Mouse (Mus musculus) ES-E14 (cell line): ENCODE data around the gene Acadsb. TPM values are rescaled to one million over a fixed set of nuclear protein-coding genes. Genes with fewer than 3 reads are reported as not detected.

ENCODE experiments used
- DNase-seq: peaks from one replicate; pipeline ENCODE4 v3.0.0-alpha.2; 2013; ENCODE audit warnings: low read depth, low spot score
- H3K27ac ChIP-seq: 2 replicates; pipeline ENCODE4 v1.5.1; 2012; ENCODE audit warnings: low read depth, mild to moderate bottlenecking, low read length, moderate library complexity, mixed read lengths; ENCODE audit not compliant: poor library complexity, insufficient read depth, severe bottlenecking
- H3K36me3 ChIP-seq: 2 replicates; pipeline ENCODE4 v1.6.1; 2012; ENCODE audit warnings: mild to moderate bottlenecking, low read length, moderate library complexity, mixed read lengths; ENCODE audit not compliant: control insufficient read depth, poor library complexity, insufficient read depth, severe bottlenecking
- H3K4me1 ChIP-seq, 2 experiments: fragments of 150-350 bp in 1 of 2; sonication (generic) in 1 of 2; 2 replicates each; pipeline ENCODE4 v1.6.1; 2012; ENCODE audit warnings: low read length in 2 of 2, mild to moderate bottlenecking in 1 of 2, mixed read lengths in 1 of 2; ENCODE audit not compliant: control insufficient read depth in 2 of 2, insufficient read depth in 2 of 2, poor library complexity in 1 of 2
- H3K4me3 ChIP-seq, 2 experiments: fragments of 150-350 bp in 1 of 2; sonication (generic) in 1 of 2; 2 replicates each; pipeline ENCODE4 v1.5.1; 2012; ENCODE audit warnings: low read length in 2 of 2, low read depth in 1 of 2, mild to moderate bottlenecking in 1 of 2, mixed read lengths in 1 of 2; ENCODE audit not compliant: insufficient read depth in 1 of 2, poor library complexity in 1 of 2, severe bottlenecking in 1 of 2
- H3K9ac ChIP-seq: 2 replicates; pipeline ENCODE4 v1.6.1; 2012; ENCODE audit warnings: low read depth, mild to moderate bottlenecking, low read length, mixed read lengths; ENCODE audit not compliant: poor library complexity, insufficient read depth, severe bottlenecking
- H3K9me3 ChIP-seq: fragments of 150-350 bp; sonication (generic); 2 replicates; pipeline ENCODE4 v1.6.1; 2012; ENCODE audit warnings: low read depth, mild to moderate bottlenecking, low read length; ENCODE audit not compliant: control insufficient read depth, insufficient read depth
- CHD2 ChIP-seq: IDR thresholded peaks from 2 replicates; pipeline ENCODE4 v1.6.1; 2014; ENCODE audit warnings: mild to moderate bottlenecking, low read depth, low read length, inconsistent platforms
- HCFC1 ChIP-seq: IDR thresholded peaks from 2 replicates; pipeline ENCODE4 v1.6.1; 2012; ENCODE audit warnings: low read length, inconsistent platforms, borderline replicate concordance; ENCODE audit not compliant: insufficient read depth
- MAFK ChIP-seq: IDR thresholded peaks from 2 replicates; pipeline ENCODE4 v1.6.1; 2014; ENCODE audit warnings: mild to moderate bottlenecking, low read depth, low read length, inconsistent platforms; ENCODE audit not compliant: insufficient read depth
- ZC3H11A ChIP-seq: IDR thresholded peaks from 2 replicates; pipeline ENCODE4 v1.6.1; 2012; ENCODE audit warnings: low read depth, mild to moderate bottlenecking, inconsistent platforms, low read length, borderline replicate concordance
- ZNF384 ChIP-seq: IDR thresholded peaks from 2 replicates; pipeline ENCODE4 v1.6.1; 2012; ENCODE audit warnings: low read depth, low read length, inconsistent platforms
- in situ Hi-C, 2 experiments: fragments of 600-800 bp; cut with MboI; formaldehyde crosslinking; loops; one replicate each; pipeline ENCODE4 v1.15.1; 2025; ENCODE audit warnings: low sequenced_read_pairs in 2 of 2, inconsistent platforms in 1 of 2; ENCODE audit not compliant: unreplicated experiment in 2 of 2
- total RNA-seq: library from RNA; depleted of rRNA; stranded (reverse); fragments of 300-350 nt; gene quantifications from 2 replicates; pipeline ENCODE4 v1.2.3, GENCODE M21; 2012; rRNA removed

Gene Acadsb
- total RNA-seq: 11.8 and 22.4 TPM in 2 replicates

DNA sequence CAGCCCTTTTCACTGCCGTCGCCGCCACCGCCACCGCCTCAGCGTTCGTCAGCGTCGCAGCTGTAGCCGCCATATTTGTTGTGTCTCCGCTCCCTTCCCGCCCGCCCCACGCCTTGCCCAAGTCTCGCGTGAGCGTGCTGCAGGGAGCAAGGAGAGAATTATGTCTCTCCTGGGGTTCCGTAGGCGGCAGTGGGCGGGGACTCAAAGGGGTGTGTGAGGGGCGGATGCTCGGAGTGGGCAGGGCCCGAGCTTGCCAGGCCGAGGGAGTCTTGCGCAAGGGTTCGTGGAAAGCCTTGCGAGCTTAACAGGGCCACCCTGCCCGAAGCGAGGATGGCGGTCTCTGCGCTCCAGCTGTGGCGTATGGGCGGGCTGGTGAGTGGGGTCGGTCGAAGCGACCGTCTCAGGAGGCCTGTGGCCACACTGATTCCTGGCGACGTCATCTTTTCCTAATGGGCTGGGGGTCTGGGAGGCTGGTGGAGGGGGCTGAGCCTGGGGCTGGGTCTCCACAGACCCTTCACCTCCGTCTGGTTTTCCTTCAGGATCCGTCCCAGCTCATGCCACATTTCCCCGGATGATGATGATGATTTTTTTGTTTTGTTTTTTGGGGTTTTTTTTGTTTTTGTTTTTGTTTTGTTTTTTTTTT, at the start of gene Acadsb, which contains the start of gene Ikzf5:
Acadsb (plus strand) TSS at position 186 of the 643 bp plus-strand sequence.
Ikzf5 (minus strand) TSS at position 106 of the 643 bp plus-strand sequence.
- Histone ChIP-seq H3K36me3 (no peaks in the 10 kb centered on the region), H3K4me1 (peaks cover 0 to 7% of the 10 kb centered on the region in 2 experiments; a peak in 1 of 4 replicates), H3K27ac (no peak within 1 kb of the TSS), H3K4me3 (peak within 1 kb of the TSS; percentile 94), H3K9ac (peak within 1 kb of the TSS; percentile 95), H3K9me3 (no peaks in the 10 kb centered on the region)
- DNase-seq: peak; percentile 97
- peak; percentile 97 for TF ChIP-seq CHD2
- peak; percentile 73 for TF ChIP-seq HCFC1
- TF ChIP-seq MAFK: no peak
- peak; percentile 25; the same call in 1 of the 2 replicates for TF ChIP-seq ZC3H11A
- in situ Hi-C loops: no loop called here

DNA sequence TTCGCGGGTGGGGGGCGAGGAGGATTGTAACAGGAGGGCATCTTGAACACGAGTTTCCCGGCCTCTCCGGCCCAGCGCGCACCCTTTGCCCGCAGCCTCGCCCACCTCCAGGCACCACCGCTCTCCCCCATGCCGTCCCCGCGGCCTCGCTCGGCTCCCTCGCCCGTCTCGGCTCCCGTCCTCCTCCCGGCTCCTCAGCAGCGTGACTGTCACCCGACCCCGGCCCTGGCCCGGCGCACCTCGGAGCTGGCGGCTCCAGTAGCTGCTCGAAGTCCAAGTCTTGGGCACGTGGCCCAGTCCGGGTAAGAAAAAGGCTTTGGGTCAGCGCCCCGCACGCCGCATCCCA, 48.2 kb upstream of the Acadsb start:
- H3K27ac ChIP-seq: 0 out of 2 replicates have a peak overlapping the region, but pooled peaks have one; percentile 45
- peaks cover 11% of the 10 kb centered on the region for H3K36me3 ChIP-seq
- no peaks in the 10 kb centered on the region for H3K9me3 ChIP-seq
- no peak for DNase-seq
- H3K4me3 ChIP-seq: peak overlapping the region; percentile 75 to 92
- H3K4me1 ChIP-seq: peaks cover 2 to 9% of the 10 kb centered on the region in 2 experiments; a peak in 2 of 4 replicates
- H3K9ac ChIP-seq: peak overlapping the region; percentile 96
- in situ Hi-C loops: no loop called here
- TF ChIP-seq MAFK (no peak), ZNF384 (no peak), ZC3H11A (no peak), HCFC1 (no peak), CHD2 (no peak)

DNA sequence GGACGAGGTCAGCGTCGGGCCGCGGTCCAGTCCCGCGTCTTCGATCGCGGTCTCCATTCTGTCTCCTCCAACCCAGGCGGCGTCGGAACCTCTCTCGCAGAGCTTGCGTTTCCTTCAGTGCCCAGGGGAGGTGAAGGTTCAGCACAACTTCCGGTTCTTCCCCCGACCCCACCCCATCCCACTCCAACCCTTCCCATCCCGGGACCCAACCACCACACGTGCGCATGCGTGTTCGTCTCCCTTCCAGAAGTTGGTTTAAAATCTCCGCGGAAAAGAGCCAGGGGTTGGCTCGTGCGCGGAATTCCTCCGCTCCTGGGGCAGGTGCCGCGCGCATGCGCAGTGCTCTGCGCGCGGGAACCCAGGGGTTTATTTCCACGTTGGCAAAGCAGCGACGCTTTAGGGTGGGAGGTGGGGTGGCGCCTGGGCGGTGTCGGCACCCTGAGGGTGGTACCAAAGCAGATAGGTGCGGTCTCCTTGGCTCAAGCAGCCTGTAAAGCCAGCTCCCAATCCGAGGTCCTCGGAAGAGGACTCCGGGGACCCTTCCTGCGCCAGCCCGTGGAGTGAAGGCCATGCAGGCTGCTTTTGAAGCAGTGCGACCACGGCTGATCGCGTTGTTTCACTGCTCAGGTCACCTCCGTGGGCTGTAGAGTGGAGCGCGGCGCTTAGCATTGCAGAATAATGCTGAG, 47.6 kb upstream of the Acadsb start, which contains the start of gene 2310057M21Rik:
2310057M21Rik (minus strand) TSS at position 145 of the 686 bp plus-strand sequence.
- peaks cover 8% of the 10 kb centered on the region for H3K36me3 ChIP-seq
- in situ Hi-C loops: no loop called here
- peaks cover 2 to 9% of the 10 kb centered on the region in 2 experiments; a peak in 2 of 4 replicates for H3K4me1 ChIP-seq
- peak within 1 kb of the TSS; percentile 75 to 92 for H3K4me3 ChIP-seq
- no peaks in the 10 kb centered on the region for H3K9me3 ChIP-seq
- peak within 1 kb of the TSS; percentile 96 for H3K9ac ChIP-seq
- TF ChIP-seq HCFC1 (peak; percentile 81), ZC3H11A (no peak)
- H3K27ac ChIP-seq: peak within 1 kb of the TSS; percentile 64
- peak; percentile 99 for DNase-seq

DNA sequence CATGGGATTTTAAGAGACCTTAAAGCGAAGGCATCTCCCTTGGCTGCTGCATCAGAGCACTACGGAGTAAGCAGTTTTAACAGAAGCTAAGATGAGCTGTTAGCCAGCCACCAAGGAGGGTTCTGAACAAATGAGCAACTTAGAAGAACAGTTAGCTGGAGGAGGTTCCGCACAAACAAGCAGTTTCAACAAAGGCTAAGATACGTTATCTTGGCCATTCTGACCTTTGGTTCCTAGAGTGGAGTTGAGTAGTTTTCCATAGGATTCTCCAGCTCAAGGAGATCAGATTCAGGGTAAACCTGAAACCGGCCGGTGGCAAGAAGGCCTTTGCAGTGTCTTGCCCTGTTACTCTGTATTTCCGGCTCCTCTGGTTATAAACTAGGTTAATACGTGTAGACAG, 46.3 kb upstream of the Acadsb start:
- H3K36me3 ChIP-seq: peaks cover 2% of the 10 kb centered on the region
- H3K9ac ChIP-seq: no peak overlapping the region
- no peaks in the 10 kb centered on the region for H3K9me3 ChIP-seq
- H3K4me3 ChIP-seq: no peak overlapping the region
- no peak for TF ChIP-seq ZC3H11A
- in situ Hi-C loops: no loop called here
- peaks cover 2 to 9% of the 10 kb centered on the region in 2 experiments; a peak in 2 of 4 replicates for H3K4me1 ChIP-seq
- H3K27ac ChIP-seq: no peak overlapping the region
- DNase-seq: no peak
